Mouse (Mus musculus): ENCODE data around the gene Immp2l. TPM values are rescaled to one million over a fixed set of nuclear protein-coding genes. Genes with fewer than 3 reads are reported as not detected.

Gene Immp2l
- polyA plus RNA-seq, 1 experiment from 2014 or later = 6.3 TPM

- DNase-seq (ENCODE audit: low spot score) (peak; percentile 73), ATAC-seq (peak; percentile 85)
- Histone ChIP-seq H3K4me2 (ENCODE audit: low read length) (no peak overlapping the region), H3K36me3 (ENCODE audit: control insufficient read depth, insufficient read depth, low read length) (no peaks in the 10 kb centered on the region), H3K27me3 (replicated peaks; ENCODE audit: control insufficient read depth, insufficient read depth, low read length) (no peaks in the 10 kb centered on the region), H3K4me1 (ENCODE audit: control insufficient read depth, insufficient read depth, low read length) (peaks cover 6% of the 10 kb centered on the region; the same call in 1 of the 2 replicates), H3K9me3 (replicated peaks; ENCODE audit: control insufficient read depth, low read length) (no peaks in the 10 kb centered on the region), H3K9ac (ENCODE audit: low read length) (no peak overlapping the region), H3K4me3 (ENCODE audit: low read depth, low read length) (no peak overlapping the region), H3K27ac (ENCODE audit: low read depth, low read length) (no peak overlapping the region)
- 5% methylated on average over 5 of the region's 5 CpGs for WGBS
Observed at GRCm38 (mm10) chr12:41558956-41559735, 535.3 kb downstream of the Immp2l start.

- no peak overlapping the region for H3K27ac ChIP-seq (ENCODE audit: low read depth, low read length)
- no peak overlapping the region for H3K4me3 ChIP-seq (ENCODE audit: low read depth, low read length)
- 19% methylated on average over 18 of the region's 18 CpGs for WGBS
- H3K4me2 ChIP-seq (ENCODE audit: low read length) = peak overlapping the region; percentile 26; the same call in 1 of the 2 replicates
- ATAC-seq = peak; percentile 77
- no peaks in the 10 kb centered on the region for H3K36me3 ChIP-seq (ENCODE audit: control insufficient read depth, insufficient read depth, low read length)
- no peaks in the 10 kb centered on the region for H3K9me3 ChIP-seq (replicated peaks; ENCODE audit: control insufficient read depth, low read length)
- peaks cover 5% of the 10 kb centered on the region; the same call in 1 of the 2 replicates for H3K4me1 ChIP-seq (ENCODE audit: control insufficient read depth, insufficient read depth, low read length)
- H3K9ac ChIP-seq (ENCODE audit: low read length) = peak overlapping the region; percentile 35; the same call in 1 of the 2 replicates
- DNase-seq (ENCODE audit: low spot score) = peak; percentile 37
- H3K27me3 ChIP-seq (replicated peaks; ENCODE audit: control insufficient read depth, insufficient read depth, low read length) = no peaks in the 10 kb centered on the region
Observed at GRCm38 (mm10) chr12:41565540-41566432, 541.9 kb downstream of the Immp2l start.

DNA sequence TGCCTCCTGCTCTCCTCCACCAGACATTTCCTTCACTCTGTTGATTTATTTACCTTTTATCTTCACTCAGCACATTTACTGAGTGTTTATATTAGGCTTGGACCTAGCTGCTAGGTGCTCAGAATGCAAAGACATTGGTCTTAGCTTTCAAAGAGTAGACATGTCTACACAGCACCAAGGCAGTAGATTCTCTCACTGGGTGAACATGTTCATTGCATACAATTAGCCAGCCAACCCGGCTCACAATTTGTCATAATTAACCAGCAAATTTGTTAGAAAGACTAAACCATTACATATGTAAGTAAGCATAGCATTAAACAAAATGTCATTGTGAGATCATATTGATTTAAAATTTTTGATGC, 542.5 kb downstream of the Immp2l start:
- Histone ChIP-seq H3K4me2 (ENCODE audit: low read length) (peak overlapping the region; percentile 26; the same call in 1 of the 2 replicates), H3K9me3 (replicated peaks; ENCODE audit: control insufficient read depth, low read length) (no peaks in the 10 kb centered on the region), H3K27me3 (replicated peaks; ENCODE audit: control insufficient read depth, insufficient read depth, low read length) (no peaks in the 10 kb centered on the region), H3K9ac (ENCODE audit: low read length) (peak overlapping the region; percentile 35; the same call in 1 of the 2 replicates), H3K4me3 (ENCODE audit: low read depth, low read length) (no peak overlapping the region), H3K36me3 (ENCODE audit: control insufficient read depth, insufficient read depth, low read length) (no peaks in the 10 kb centered on the region), H3K4me1 (ENCODE audit: control insufficient read depth, insufficient read depth, low read length) (peaks cover 5% of the 10 kb centered on the region; the same call in 1 of the 2 replicates), H3K27ac (ENCODE audit: low read depth, low read length) (no peak overlapping the region)
- ATAC-seq (no peak; the same call in 1 of the 2 replicates), DNase-seq (ENCODE audit: low spot score) (no peak)
- WGBS = 39% methylated on average over 1 of the region's 1 CpGs

- Histone ChIP-seq H3K27ac (ENCODE audit: low read depth, low read length) (no peak overlapping the region), H3K4me3 (ENCODE audit: low read depth, low read length) (no peak overlapping the region), H3K36me3 (ENCODE audit: control insufficient read depth, insufficient read depth, low read length) (no peaks in the 10 kb centered on the region), H3K9ac (ENCODE audit: low read length) (no peak overlapping the region), H3K4me1 (ENCODE audit: control insufficient read depth, insufficient read depth, low read length) (no peaks in the 10 kb centered on the region), H3K9me3 (replicated peaks; ENCODE audit: control insufficient read depth, low read length) (no peaks in the 10 kb centered on the region), H3K27me3 (replicated peaks; ENCODE audit: control insufficient read depth, insufficient read depth, low read length) (no peaks in the 10 kb centered on the region), H3K4me2 (ENCODE audit: low read length) (no peak overlapping the region)
- DNase-seq (ENCODE audit: low spot score) (no peak), ATAC-seq (no peak)
- 53% methylated on average over 3 of the region's 3 CpGs for WGBS
Observed at GRCm38 (mm10) chr12:41573754-41574153, 549.9 kb downstream of the Immp2l start.

GRCm38 (mm10) chr12:41575221-41575620, 551.3 kb downstream of the Immp2l start:
- ATAC-seq = no peak
- Histone ChIP-seq H3K9me3 (replicated peaks; ENCODE audit: control insufficient read depth, low read length) (no peaks in the 10 kb centered on the region), H3K36me3 (ENCODE audit: control insufficient read depth, insufficient read depth, low read length) (no peaks in the 10 kb centered on the region), H3K27me3 (replicated peaks; ENCODE audit: control insufficient read depth, insufficient read depth, low read length) (no peaks in the 10 kb centered on the region), H3K9ac (ENCODE audit: low read length) (no peak overlapping the region), H3K27ac (ENCODE audit: low read depth, low read length) (no peak overlapping the region), H3K4me3 (ENCODE audit: low read depth, low read length) (no peak overlapping the region), H3K4me2 (ENCODE audit: low read length) (no peak overlapping the region), H3K4me1 (ENCODE audit: control insufficient read depth, insufficient read depth, low read length) (no peaks in the 10 kb centered on the region)
- WGBS = 77% methylated on average over 4 of the region's 4 CpGs
- peak; percentile 37 for DNase-seq (ENCODE audit: low spot score)

GRCm38 (mm10) chr12:41593401-41593800, 569.5 kb downstream of the Immp2l start:
- 86% methylated on average over 5 of the region's 5 CpGs for WGBS
- DNase-seq (ENCODE audit: low spot score) = no peak

GRCm38 (mm10) chr12:41594037-41594436, 570.1 kb downstream of the Immp2l start:
- no peak overlapping the region for H3K4me3 ChIP-seq (ENCODE audit: low read depth, low read length)
- H3K4me2 ChIP-seq (ENCODE audit: low read length) = no peak overlapping the region
- peak; percentile 69 for DNase-seq (ENCODE audit: low spot score)
- no peaks in the 10 kb centered on the region for H3K4me1 ChIP-seq (ENCODE audit: control insufficient read depth, insufficient read depth, low read length)
- no peaks in the 10 kb centered on the region for H3K36me3 ChIP-seq (ENCODE audit: control insufficient read depth, insufficient read depth, low read length)
- ATAC-seq = peak; percentile 55; the same call in 1 of the 2 replicates
- H3K27me3 ChIP-seq (replicated peaks; ENCODE audit: control insufficient read depth, insufficient read depth, low read length) = no peaks in the 10 kb centered on the region
- no peak overlapping the region for H3K9ac ChIP-seq (ENCODE audit: low read length)
- H3K9me3 ChIP-seq (replicated peaks; ENCODE audit: control insufficient read depth, low read length) = no peaks in the 10 kb centered on the region
- 82% methylated on average over 4 of the region's 4 CpGs for WGBS
- no peak overlapping the region for H3K27ac ChIP-seq (ENCODE audit: low read depth, low read length)

More at GRCm38 (mm10) chr12:41593401-41593800, 569.5 kb downstream of the Immp2l start:
- H3K36me3 ChIP-seq (ENCODE audit: control insufficient read depth, insufficient read depth, low read length) = no peaks in the 10 kb centered on the region
- no peak for ATAC-seq
- H3K4me2 ChIP-seq (ENCODE audit: low read length) = no peak overlapping the region
- no peak overlapping the region for H3K27ac ChIP-seq (ENCODE audit: low read depth, low read length)
- no peak overlapping the region for H3K4me3 ChIP-seq (ENCODE audit: low read depth, low read length)
- no peak overlapping the region for H3K9ac ChIP-seq (ENCODE audit: low read length)
- no peaks in the 10 kb centered on the region for H3K27me3 ChIP-seq (replicated peaks; ENCODE audit: control insufficient read depth, insufficient read depth, low read length)
- H3K9me3 ChIP-seq (replicated peaks; ENCODE audit: control insufficient read depth, low read length) = no peaks in the 10 kb centered on the region
- no peaks in the 10 kb centered on the region for H3K4me1 ChIP-seq (ENCODE audit: control insufficient read depth, insufficient read depth, low read length)

GRCm38 (mm10) chr12:41615271-41615670, 591.4 kb downstream of the Immp2l start:
- DNase-seq (ENCODE audit: low spot score) = peak; percentile 51
- H3K27me3 ChIP-seq (replicated peaks; ENCODE audit: control insufficient read depth, insufficient read depth, low read length) = no peaks in the 10 kb centered on the region
- no peak overlapping the region for H3K9ac ChIP-seq (ENCODE audit: low read length)
- H3K36me3 ChIP-seq (ENCODE audit: control insufficient read depth, insufficient read depth, low read length) = no peaks in the 10 kb centered on the region
- H3K4me2 ChIP-seq (ENCODE audit: low read length) = no peak overlapping the region
- 77% methylated on average over 3 of the region's 3 CpGs for WGBS
- H3K4me3 ChIP-seq (ENCODE audit: low read depth, low read length) = no peak overlapping the region
- no peaks in the 10 kb centered on the region for H3K9me3 ChIP-seq (replicated peaks; ENCODE audit: control insufficient read depth, low read length)
- H3K27ac ChIP-seq (ENCODE audit: low read depth, low read length) = no peak overlapping the region
- no peaks in the 10 kb centered on the region for H3K4me1 ChIP-seq (ENCODE audit: control insufficient read depth, insufficient read depth, low read length)
- peak; percentile 78; the same call in 1 of the 2 replicates for ATAC-seq

Measured in forebrain, embryonic 14.5 days (tissue).